Mouse (Mus musculus): Measurements from ENCODE around the gene Crhr1. TPM values are rescaled to one million over a fixed set of nuclear protein-coding genes. Genes with fewer than 3 reads are reported as not detected.

Gene Crhr1
- polyA plus RNA-seq, 1 experiment from 2014 or later = not detected

DNA sequence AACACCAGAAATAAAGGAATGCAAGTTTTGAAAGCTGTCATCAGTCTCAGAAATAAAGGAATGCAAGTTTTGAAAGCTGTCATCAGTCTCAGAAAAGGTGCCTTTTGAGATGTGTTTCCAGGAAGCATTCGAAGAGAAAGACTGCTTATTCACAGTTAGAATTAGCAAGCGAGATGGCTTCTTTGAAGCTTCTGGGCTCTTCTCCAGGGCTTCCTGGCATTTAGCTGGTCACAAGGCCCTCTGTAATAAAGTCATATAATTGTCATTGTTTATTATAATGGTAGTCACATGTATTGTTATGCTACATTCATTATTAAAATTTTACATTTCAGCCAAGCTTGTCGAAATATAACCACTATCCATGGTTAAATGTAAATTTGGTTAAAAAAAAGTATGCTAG lies 85.4 kb downstream of the Crhr1 start:
- DNase-seq = no peak

DNA sequence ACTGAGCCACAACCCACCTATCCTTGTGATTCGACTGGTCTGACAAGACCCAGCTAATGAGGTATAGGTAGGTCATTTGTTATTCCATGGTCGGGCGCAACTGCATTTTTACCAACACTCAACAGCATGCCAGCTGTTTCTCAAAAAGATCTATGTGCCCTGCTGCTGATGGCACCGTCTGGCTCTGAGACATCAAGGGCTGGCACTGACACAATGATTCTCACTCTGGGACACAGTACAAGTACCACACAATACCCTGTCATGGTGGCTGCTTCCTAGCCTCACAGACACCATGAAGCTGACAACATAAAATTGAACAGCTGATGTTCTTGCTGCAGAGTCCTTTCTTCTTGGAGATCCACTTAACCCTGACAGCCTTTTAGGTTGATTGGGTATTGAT lies 87.6 kb downstream of the Crhr1 start:
- Histone ChIP-seq H3K9ac (no peak overlapping the region), H3K9me3 (ENCODE audit: low read depth, low read length) (no peaks in the 10 kb centered on the region), H3K4me3 (ENCODE audit: low read depth, low read length) (no peak overlapping the region), H3K27ac (ENCODE audit: low read depth) (no peak overlapping the region), H3K4me1 (ENCODE audit: insufficient read depth) (no peaks in the 10 kb centered on the region), H3K36me3 (ENCODE audit: insufficient read depth) (no peaks in the 10 kb centered on the region), H3K4me2 (no peak overlapping the region), H3K27me3 (ENCODE audit: insufficient read depth, low read length) (no peaks in the 10 kb centered on the region)
- no peak for TF ChIP-seq CTCF (IDR thresholded peaks at IDR 0.05; ENCODE audit: low read depth)
- ATAC-seq (ENCODE audit: insufficient read depth) = no peak
- WGBS = 70% methylated on average over 4 of the region's 4 CpGs
- DNase-seq = no peak

More for the DNA sequence above, 85.4 kb downstream of the Crhr1 start:
- H3K27ac ChIP-seq (ENCODE audit: low read depth) = no peak overlapping the region
- H3K4me3 ChIP-seq (ENCODE audit: low read depth, low read length) = no peak overlapping the region
- no peaks in the 10 kb centered on the region for H3K36me3 ChIP-seq (ENCODE audit: insufficient read depth)
- H3K9me3 ChIP-seq (ENCODE audit: low read depth, low read length) = no peaks in the 10 kb centered on the region
- H3K27me3 ChIP-seq (ENCODE audit: insufficient read depth, low read length) = no peaks in the 10 kb centered on the region
- WGBS = 64% methylated on average over 3 of the region's 3 CpGs
- no peak for ATAC-seq (ENCODE audit: insufficient read depth)
- H3K4me1 ChIP-seq (ENCODE audit: insufficient read depth) = no peaks in the 10 kb centered on the region
- no peak for TF ChIP-seq CTCF (IDR thresholded peaks at IDR 0.05; ENCODE audit: low read depth)
- H3K4me2 ChIP-seq = no peak overlapping the region
- H3K9ac ChIP-seq = no peak overlapping the region

GRCm38 (mm10) chr11:104221751-104222150 lies 89.1 kb downstream of the Crhr1 start:
- WGBS = 77% methylated on average over 5 of the region's 5 CpGs
- Histone ChIP-seq H3K4me1 (ENCODE audit: insufficient read depth) (no peaks in the 10 kb centered on the region), H3K27ac (ENCODE audit: low read depth) (no peak overlapping the region), H3K9me3 (ENCODE audit: low read depth, low read length) (no peaks in the 10 kb centered on the region), H3K27me3 (ENCODE audit: insufficient read depth, low read length) (no peaks in the 10 kb centered on the region), H3K4me3 (ENCODE audit: low read depth, low read length) (no peak overlapping the region), H3K9ac (no peak overlapping the region), H3K4me2 (no peak overlapping the region), H3K36me3 (ENCODE audit: insufficient read depth) (no peaks in the 10 kb centered on the region)
- DNase-seq (no peak), ATAC-seq (ENCODE audit: insufficient read depth) (no peak)
- no peak for TF ChIP-seq CTCF (IDR thresholded peaks at IDR 0.05; ENCODE audit: low read depth)

DNA sequence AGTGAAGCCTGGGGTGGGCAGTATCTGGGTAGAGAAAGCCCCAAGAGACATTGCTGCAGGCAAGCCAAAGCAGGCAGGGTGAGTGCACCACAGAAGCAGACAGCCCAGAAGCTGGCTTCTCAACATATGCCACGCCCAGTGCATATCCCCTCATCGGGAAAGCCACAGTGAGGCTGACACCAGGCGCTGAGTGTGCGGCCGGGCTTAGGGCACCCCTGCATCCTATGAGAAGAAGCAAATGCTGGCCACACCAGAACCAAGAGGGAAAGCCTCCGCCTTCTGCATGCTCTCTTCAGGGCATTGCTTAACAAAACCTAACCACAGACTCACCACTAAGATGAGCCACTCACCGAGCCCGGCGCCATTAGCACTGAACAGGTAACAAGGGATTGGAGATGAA lies 90.6 kb downstream of the Crhr1 start:
- no peaks in the 10 kb centered on the region for H3K9me3 ChIP-seq (ENCODE audit: low read depth, low read length)
- no peak overlapping the region for H3K27ac ChIP-seq (ENCODE audit: low read depth)
- H3K36me3 ChIP-seq (ENCODE audit: insufficient read depth) = no peaks in the 10 kb centered on the region
- no peak overlapping the region for H3K4me3 ChIP-seq (ENCODE audit: low read depth, low read length)
- no peak overlapping the region for H3K4me2 ChIP-seq
- ATAC-seq (ENCODE audit: insufficient read depth) (no peak), DNase-seq (no peak)
- H3K27me3 ChIP-seq (ENCODE audit: insufficient read depth, low read length) = no peaks in the 10 kb centered on the region
- no peaks in the 10 kb centered on the region for H3K4me1 ChIP-seq (ENCODE audit: insufficient read depth)
- WGBS = 77% methylated on average over 9 of the region's 9 CpGs
- no peak for TF ChIP-seq CTCF (IDR thresholded peaks at IDR 0.05; ENCODE audit: low read depth)
- H3K9ac ChIP-seq = no peak overlapping the region

Other genes with a start within 250 kb of the Crhr1 start
- 44.3 and 50.1 TPM in 2 replicates for gene Nsf, start 178.8 kb upstream of the Crhr1 start, polyA plus RNA-seq (2014; fragmentation: Nextera tagmentation; extraction: Ambion mirVana)
- 66.5 and 70.4 TPM in 2 replicates for gene Arf2, start 166.1 kb upstream of the Crhr1 start, polyA plus RNA-seq (2014; fragmentation: Nextera tagmentation; extraction: Ambion mirVana)
- not detected in 2 replicates for gene Sppl2c, start 53.5 kb downstream of the Crhr1 start, polyA plus RNA-seq (2014; fragmentation: Nextera tagmentation; extraction: Ambion mirVana)
- 2.5 and 4.1 TPM in 2 replicates for gene Mapt, start 98.5 kb downstream of the Crhr1 start, polyA plus RNA-seq (2014; fragmentation: Nextera tagmentation; extraction: Ambion mirVana)

Data from lung, embryonic 14.5 days (tissue).